Mouse (Mus musculus) cerebellum, postnatal 14 days (tissue): ENCODE data around the gene 3100002H09Rik.
A peak's percentile ranks its signal among the peaks of the same experiment; 100 is the strongest.

ENCODE experiments used
- DNase-seq, 2 experiments: peaks; one replicate each; pipeline ENCODE4 v3.0.0; 2021; ENCODE audit warnings: mixed read lengths in 2 of 2

The 3100002H09Rik gene

DNA sequence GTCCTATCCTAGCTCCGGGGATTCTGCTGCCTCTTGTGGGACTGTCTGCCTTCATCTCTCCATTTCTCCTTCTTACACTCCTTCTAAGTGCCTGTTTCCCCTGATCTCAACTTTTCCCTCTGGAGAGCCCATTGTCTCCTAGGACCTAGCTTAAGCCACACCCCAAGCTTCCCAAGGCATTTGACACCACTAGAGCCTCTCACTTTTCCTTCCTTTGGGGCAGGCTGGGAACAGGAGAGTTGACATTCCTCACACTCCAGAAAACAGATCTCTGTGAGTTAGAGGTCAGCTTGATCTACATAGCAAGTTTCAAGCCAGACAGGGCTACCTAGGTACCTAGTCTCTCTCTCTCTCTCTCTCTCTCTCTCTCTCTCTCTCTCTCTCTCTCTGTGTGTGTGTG lies 3.6 kb upstream of the 3100002H09Rik start:
- no peak for DNase-seq

DNA sequence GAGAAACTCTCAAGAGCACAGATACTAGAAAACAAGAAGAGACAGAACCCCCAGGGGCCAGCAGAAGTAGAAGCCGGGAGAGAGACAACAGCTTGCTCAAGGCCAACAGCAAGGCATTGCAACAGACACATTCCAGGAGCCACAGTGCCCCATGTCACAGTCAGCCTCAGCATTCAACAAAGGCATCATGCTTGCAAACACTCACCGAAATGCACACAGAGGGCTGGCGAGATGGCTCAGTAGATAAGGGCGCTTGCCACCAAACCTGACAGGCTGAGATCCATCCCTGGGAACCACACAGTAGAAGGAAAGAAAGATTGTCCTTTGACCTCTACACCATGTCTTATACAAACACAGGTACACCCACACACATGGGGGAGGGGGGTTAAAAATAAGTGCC lies 1.2 kb upstream of the 3100002H09Rik start:
- DNase-seq, result no peak

DNA sequence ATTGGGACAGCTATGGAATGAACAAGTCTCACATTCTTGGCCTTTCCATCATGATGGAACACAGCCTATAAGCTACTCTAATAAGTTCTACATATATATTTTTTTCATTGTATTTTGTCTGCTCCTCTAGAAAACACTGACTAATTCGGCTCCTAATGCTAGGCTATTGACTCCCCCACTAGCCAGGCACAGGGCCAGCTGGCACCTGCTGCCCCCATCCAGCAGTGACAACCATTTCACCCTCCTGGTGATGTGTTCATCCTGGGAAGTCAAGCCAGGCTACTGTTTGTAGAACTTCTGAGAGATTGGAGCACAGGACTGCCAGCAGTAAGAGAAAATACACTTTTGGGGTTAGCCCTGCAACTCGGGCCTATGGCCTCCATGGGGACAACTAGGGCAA lies 537 bp downstream of the 3100002H09Rik start:
- DNase-seq, result peak in 1 of 2 experiments; percentile 33

DNA sequence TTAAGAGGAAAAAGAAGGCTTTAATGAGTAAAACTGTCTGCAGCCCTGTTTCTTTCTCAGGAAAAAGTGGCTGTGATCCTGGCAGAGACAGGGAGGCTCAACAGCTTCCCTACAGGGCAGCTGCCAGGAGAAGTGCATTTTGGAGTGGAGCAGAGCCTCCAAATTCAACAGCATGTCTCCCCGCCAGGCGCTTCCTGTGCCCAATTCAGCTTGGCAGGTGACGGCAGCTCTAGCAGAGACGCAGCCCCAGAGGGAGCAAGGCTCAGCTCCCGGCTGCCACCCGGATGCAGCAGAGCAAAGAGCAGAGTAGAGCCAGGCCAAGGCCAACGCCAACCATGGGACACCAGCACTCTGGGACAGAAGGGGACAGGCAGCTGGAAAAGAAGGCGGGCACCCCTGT lies 3.4 kb downstream of the 3100002H09Rik start:
- peak; percentile 53 to 55 for DNase-seq

DNA sequence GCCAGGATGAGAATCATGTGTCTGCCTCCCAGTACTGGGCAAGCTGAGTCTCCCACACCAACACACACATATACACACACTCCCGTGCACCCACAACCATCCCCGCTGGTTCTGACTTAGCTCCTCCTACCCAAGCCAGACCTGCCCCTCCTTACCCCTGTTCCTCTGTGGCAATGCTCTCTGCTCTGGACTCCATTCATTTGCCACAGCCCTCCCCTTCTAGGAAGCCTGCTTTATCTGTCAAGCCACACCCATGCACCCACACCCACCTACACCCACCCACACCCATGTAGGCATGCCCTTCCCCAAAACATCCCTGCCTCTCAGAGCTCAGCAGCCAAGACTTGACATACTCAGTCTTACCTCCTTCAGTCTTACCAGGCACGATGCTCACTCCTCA lies 4.4 kb downstream of the 3100002H09Rik start:
- no peak for DNase-seq

DNA sequence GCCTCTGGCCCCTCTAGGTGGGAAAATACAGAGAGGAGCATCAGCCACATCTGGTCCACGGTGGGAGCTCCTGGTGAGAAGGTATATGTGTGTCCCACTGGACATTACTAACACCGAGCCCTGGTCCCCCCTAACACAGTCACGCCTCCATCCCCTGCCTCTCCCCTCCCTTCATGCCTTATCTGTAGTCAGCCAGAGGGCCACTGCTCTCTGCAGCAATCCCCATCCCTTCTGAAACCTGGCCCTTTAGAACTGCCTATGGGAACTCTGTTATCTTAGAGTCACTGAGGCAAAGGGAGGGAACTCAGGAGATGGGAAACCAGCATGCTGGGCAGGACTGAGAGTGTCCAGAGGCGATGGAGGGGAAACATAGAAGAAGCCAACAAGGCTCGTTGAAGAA lies 5.3 kb downstream of the 3100002H09Rik start:
- no peak for DNase-seq

DNA sequence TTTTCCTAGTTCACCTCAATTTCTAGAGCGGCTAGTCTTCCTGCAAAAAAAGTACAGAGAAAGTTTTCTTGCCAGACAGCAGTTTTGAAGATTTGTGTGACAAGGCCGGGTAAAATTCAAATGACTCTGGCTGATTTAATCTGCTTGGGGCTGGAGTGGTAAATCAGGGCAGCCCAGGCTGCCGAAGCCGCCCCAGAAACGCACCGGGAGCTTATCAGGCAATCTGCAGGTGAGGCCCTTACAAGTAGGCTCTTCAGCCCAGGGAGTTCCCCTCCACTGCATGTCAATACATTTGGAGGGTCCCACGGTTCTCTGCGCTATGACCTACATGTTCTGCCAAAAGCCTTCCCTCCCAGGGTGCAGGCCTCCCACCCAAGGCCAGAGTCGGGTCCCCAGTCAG lies 6.9 kb downstream of the 3100002H09Rik start:
- no peak for DNase-seq

DNA sequence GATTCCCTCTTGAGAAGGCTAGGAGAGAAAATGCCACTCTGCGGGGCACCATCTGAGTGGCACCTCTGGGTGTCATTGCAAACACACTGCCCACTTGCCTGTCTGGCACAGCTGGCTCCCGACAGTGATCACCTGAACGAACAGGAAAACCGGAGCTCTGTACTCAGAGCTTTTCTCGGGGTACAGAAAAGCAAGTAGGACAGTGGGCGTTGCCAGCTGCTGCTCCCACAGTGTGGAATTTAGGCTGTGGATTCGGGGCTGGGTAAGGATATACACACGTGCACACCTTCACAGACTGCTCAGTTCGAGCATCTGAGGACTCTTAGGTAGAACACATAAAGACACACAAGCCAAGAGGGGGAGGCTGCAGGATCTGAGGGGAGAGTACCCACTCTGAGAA lies 14.7 kb downstream of the 3100002H09Rik start:
- no peak for DNase-seq

DNA sequence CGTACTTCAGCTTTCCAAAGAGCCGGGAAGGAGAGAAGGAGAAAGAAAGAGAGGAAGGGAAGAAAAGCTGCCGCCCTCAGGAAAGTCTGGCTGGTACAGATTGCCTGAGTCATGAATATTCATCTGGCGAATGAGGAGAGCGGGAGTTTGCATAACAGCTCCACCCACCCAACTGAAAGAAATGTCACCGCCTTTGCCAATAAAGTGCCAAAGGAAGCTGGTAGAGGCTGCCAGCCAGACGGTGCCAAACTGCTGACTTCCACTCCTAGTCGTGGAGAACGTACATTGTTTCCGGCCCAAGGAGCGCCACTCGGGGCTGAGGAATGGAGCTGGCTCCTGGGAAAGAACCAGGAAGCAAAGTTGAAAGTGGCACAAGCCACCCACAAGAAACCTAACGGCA lies 15.7 kb downstream of the 3100002H09Rik start:
- peak; percentile 71 to 78 for DNase-seq

DNA sequence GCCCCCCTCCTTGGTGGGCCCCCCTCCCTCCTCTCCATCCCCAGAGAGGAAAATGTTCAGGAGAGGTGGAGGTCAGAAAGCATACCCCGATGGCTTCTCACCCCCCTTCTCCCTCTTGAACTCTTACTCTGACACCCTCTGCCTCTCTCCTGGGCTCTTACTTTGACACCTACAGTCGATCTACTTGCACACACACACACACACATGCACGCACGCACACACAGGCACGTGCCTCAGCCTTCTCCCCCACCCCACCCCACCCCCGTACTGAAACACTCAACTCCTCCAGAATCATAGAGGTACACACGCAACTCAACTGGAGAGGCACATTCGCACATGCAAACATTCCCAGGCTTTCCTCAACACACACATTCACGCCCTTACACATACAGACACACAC lies 16.9 kb downstream of the 3100002H09Rik start:
- no peak for DNase-seq

DNA sequence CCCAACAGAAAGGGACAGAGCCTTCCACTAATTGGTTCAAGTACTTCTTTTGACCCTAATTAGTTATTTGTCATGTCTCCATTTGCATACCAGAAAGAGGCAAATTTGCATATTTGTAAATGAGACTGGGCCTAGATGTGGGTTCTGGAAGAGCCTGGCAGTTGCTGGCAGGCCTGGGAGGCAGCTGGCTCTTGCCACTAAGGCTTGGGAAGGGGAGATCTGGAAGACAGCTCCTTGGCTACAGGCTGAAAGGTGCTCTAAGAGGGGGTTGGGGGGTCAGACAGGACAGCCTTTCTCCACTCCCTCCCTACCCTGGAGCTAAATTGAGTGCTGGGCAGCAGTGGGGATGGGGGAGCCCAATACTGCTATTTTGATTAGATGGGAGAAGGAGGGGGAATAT lies 17.4 kb downstream of the 3100002H09Rik start:
- peak in 1 of 2 experiments; percentile 18 for DNase-seq

DNA sequence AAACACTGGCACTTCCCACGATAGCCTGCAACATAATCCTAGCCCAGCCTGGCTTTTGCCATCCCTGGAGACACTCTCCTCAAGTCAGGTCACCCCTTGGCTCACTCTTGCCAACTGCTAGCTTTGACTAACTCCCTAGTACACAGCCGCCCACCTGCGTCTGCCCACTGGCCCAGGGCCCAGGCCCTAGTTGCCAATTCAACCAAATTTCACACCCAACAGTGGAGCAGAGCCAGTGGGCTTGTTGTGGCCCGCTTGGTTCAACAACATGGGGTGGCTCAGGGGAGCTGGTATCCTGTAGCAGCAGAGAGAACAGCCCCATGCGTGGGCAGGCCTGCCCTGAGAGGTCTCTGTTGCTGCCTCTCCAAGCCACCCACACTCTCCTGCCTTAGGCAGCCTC lies 18.4 kb downstream of the 3100002H09Rik start:
- no peak for DNase-seq

DNA sequence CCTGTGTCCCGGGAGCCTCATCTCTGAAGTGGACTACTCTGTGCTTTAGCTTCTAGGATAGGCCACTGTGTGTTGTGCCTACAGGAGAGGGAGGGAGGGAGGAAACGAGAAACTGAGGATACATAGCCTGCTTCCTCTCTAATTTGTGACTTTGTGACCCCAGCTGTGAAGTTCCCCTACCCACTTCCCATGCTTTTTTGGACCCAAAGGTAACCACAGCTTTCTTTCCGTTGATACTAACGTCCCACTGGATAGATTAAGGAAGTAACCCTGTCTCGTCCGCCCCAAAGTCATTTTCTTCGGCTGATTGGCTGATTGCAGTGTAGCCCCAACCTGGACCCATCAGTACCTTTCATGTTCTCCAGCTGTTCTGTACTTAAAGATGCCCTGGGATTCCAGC lies 29.9 kb downstream of the 3100002H09Rik start:
- DNase-seq, result no peak

DNA sequence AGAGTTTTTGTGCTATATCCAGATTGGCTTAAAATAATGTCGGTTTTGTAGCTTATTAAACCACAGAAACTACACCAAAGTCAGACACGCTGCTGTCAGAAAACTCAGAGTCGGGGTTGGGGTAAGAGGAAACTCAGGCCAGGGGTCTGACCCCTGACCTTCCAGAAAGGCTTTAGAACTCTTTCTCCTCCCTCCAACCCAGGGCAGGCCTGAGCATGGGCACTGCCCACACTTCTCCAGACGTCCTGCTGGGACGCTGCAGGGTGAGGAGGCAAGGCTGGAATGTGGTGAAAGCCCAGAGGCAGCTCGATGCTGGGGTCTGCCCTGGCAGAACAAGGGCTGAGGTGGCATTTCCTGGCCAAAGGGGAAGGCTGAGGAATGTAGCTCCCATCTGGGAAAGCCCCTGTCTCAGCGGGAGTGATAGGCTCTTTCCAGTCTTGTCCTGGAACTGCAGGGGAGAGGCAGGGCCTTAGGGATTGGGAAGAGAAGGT lies 34.6 kb downstream of the 3100002H09Rik start:
- DNase-seq, result no peak

DNA sequence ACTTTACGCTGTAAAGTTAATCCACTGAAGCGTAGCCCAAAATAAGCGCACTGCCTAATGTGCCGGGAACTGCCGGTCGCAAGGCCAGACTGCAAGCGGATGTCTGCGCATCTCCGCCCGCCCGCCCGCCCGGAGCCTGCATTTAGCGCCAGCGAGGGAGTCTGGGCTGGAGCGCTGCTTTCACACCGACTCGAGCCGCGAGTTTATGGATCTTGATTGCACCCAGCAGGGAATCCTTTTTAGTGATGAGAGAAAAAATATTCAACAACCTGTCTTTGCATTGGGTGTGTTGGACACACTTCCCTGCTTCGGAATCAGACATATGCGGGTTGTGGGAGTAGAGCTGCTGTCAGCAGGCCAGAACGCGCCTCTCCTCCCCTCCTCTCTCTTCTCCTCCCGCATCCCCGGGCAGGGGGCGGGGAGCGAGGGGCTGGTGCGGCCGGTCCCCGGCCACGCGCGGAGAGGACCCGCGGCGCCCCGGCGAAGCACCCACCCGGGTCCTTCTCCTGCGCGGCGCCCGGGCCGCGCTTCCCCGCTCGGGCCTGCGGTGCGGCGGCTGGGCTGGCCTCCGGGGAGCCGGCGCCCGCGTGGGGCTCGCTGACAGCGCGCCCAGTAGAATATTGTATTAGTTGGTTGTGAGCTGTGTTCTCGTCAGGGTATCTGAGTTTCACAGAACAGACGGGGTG lies 35.2 kb downstream of the 3100002H09Rik start:
- peak; percentile 22 to 23 for DNase-seq

DNA sequence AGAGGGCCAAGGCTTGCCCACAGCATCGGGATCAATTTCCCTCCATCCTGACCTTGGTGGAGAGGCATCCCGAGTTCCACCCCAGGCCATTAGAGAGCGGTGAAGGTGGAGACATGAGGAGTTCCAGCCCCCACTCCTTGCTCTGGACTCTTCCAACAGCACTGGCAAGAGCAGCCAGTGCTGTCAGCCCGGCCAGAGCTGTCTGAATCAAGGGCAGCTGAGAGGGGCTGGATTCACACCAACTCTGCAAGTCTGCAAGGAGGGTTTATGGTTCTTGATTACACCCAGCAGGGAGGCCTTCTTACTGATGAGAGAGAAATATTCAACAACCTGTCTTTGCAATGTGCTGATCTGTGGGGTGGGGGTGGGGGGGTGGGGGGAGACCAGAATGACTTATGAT lies 37.0 kb downstream of the 3100002H09Rik start:
- DNase-seq, result peak; percentile 34 to 36

DNA sequence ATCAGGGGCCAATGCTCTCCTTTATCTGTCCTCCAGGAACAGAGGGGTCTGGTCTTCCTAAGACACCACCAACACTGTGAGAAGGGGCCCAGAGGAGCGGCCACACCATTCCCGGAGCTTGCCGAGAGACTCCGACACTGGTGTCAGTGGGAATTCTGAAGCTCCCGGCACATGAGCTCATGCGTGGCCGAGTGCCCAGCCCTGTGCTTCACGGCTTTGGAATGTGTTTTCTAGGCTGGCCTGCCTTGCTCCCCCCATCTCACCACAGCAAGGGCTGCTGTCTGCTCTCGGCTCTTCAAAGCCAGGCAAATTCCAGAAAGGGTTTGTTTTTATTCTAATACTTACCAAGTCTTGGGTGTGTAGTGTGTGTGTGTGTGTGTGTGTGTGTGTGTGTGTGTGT lies 39.6 kb downstream of the 3100002H09Rik start:
- peak; percentile 30 to 44 for DNase-seq

DNA sequence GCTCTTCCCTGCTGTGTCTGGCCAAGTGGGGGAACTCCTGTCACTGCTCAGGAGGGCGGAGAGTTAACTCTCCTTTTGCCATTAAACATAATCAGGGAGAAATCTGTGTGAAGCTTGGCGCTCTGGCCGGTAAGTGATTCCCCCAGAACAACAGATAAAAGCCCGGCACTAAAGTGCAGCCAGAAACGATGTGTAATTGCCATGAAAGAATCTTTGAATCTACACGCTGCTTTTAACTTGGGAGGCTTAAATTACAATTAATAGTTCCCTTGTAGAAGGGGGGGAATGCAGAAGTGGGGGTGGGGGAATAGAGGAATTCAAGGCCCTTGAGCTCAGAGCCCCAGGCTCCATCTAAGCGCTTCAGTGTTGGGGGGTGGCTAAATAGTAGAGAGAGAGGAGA lies 40.9 kb downstream of the 3100002H09Rik start:
- no peak for DNase-seq

DNA sequence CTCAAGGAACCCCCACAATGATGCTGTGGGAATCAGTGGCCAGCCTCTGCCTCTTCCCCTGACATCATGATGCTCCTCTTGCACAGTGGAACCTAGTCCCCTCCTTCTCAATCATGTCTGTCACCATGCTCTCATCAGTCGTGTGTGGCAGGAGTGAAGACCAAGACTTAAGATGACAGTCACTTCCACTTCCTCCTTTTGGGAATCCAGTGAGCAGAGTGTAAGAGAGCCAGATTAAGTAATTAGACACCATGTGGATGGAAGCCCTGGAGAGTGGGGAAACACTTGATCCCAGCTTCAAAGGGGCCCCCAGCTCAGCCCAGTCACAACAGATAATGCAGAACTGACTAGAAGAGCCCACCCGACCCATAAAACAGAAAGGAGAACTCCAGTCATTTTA lies 47.2 kb downstream of the 3100002H09Rik start:
- no peak for DNase-seq

DNA sequence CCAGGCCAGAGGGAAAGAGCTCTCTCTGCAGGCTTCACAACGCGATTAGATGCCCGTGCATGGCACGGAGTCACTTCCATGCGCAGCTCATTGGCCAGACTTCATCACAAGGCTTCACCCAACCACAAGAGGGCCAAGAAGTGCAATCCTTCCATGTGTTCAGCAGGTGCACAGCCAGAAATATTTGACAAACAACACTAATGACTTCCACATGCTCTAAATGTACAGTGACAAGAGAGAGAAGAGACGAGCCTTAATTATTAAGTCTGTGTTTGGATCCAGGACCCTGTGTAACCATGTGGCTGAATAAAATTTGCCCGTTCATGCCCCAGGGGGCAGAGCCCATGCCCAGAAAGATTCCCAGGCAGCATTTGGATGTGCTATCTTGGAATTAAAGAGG lies 47.9 kb downstream of the 3100002H09Rik start:
- peak; percentile 78 to 83 for DNase-seq
